Mouse (Mus musculus) E14TG2a.4 (cell line): Measurements from ENCODE around the gene Gm27029.

Source experiments
- CTCF ChIP-seq: conservative IDR thresholded peaks from 2 replicates; pipeline ENCODE4 v1.5.1; 2014; ENCODE audit warnings: low read length
- NANOG ChIP-seq: IDR thresholded peaks from 2 replicates; pipeline ENCODE4 v1.6.1; 2014; ENCODE audit warnings: borderline replicate concordance, low read length, mixed read lengths
- POU5F1 ChIP-seq: IDR thresholded peaks from 2 replicates; pipeline ENCODE4 v1.6.1; 2014; ENCODE audit warnings: low read length, borderline replicate concordance

DNA sequence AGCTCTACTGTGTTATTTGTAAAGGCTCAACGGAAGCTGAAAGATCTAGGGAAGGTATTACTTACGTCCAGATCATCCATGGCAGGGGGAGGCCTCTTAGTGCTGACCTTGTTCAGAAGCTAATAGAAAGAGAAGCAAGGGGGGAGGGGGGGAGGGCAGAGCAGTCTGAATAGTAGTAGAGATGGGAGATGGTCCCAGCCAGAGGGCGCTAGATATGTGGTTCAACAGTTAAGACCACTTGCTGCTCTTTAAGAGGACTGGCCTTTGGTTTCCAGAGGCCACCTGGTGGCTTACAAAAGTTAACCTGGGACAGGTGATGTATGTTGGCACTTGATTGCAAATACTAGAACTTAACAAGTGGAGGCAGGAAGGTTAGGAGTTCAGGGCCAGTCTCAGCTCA lies 5.0 kb downstream of the Gm27029 start:
- no peak; the same call in 1 of the 2 replicates for TF ChIP-seq CTCF
- no peak for TF ChIP-seq NANOG
- TF ChIP-seq POU5F1: no peak
